Mouse (Mus musculus) myocyte (in vitro differentiated cells): Measurements from ENCODE around the gene Sumo1.

Experiments used
- CEBPB ChIP-seq: IDR thresholded peaks from 2 replicates; pipeline ENCODE4 v1.6.1; 2011; ENCODE audit warnings: mild to moderate bottlenecking, moderate library complexity; ENCODE audit not compliant: poor library complexity, insufficient read depth, severe bottlenecking
- E2F4 ChIP-seq: IDR thresholded peaks from one replicate; pipeline ENCODE4 v1.6.1; 2011; ENCODE audit warnings: mild to moderate bottlenecking, control low read depth, moderate library complexity; ENCODE audit not compliant: insufficient read depth
- MAX ChIP-seq: IDR thresholded peaks from one replicate; pipeline ENCODE4 v1.6.1; 2011; ENCODE audit warnings: low read depth, mild to moderate bottlenecking, control low read depth
- MYOD1 ChIP-seq, 3 experiments: IDR thresholded peaks; one replicate each; pipeline ENCODE4 v1.6.1; 2011; ENCODE audit warnings: control low read depth in 2 of 3, low read depth in 2 of 3, mild to moderate bottlenecking in 2 of 3, moderate library complexity in 1 of 3; ENCODE audit not compliant: insufficient read length in 2 of 3, control insufficient read depth in 1 of 3
- POLR2A ChIP-seq: IDR thresholded peaks from one replicate; pipeline ENCODE4 v1.6.1; 2011; ENCODE audit warnings: low read depth, mild to moderate bottlenecking, control low read depth, moderate library complexity; ENCODE audit not compliant: insufficient read length
- POLR2AphosphoS2 ChIP-seq: IDR thresholded peaks from one replicate; pipeline ENCODE4 v1.6.1; 2011; ENCODE audit warnings: low read depth, control low read depth; ENCODE audit not compliant: insufficient read length
- REST ChIP-seq: IDR thresholded peaks from one replicate; pipeline ENCODE4 v1.6.1; 2011; ENCODE audit warnings: mild to moderate bottlenecking, control low read depth, moderate library complexity; ENCODE audit not compliant: insufficient read depth, insufficient read length
- USF1 ChIP-seq: IDR thresholded peaks from one replicate; pipeline ENCODE4 v1.6.1; 2011; ENCODE audit warnings: low read depth, mild to moderate bottlenecking, control low read depth, moderate library complexity

GRCm38 (mm10) chr1:59541271-59542020 lies 129.2 kb downstream of the Sumo1 start:
- TF ChIP-seq MAX = no peak
- TF ChIP-seq POLR2A = no peak
- no peak for TF ChIP-seq E2F4
- no peak for TF ChIP-seq REST
- TF ChIP-seq CEBPB = no peak
- no peak for TF ChIP-seq POLR2AphosphoS2
- TF ChIP-seq USF1 = no peak
- TF ChIP-seq MYOD1 (IDR thresholded peaks at IDR 0.05; ENCODE audit: control insufficient read depth in 1 of 3, insufficient read length in 2 of 3, low read depth in 2 of 3) = no peak
